Mouse (Mus musculus) MEL (cell line): ENCODE measurements around the gene Frmd4a. TPM values are rescaled to one million over a fixed set of nuclear protein-coding genes. Genes with fewer than 3 reads are reported as not detected.

ENCODE experiments used
- DNase-seq: peaks from one replicate; pipeline ENCODE4 v3.0.0; 2011; ENCODE audit warnings: low read depth, low spot score
- H3K27ac ChIP-seq: 2 replicates; pipeline ENCODE4 v1.5.1; 2012; ENCODE audit warnings: low read depth, mild to moderate bottlenecking, control low read depth, low read length, moderate library complexity; ENCODE audit not compliant: control insufficient read depth
- H3K27me3 ChIP-seq, 2 experiments: fragments of 150-350 bp in 1 of 2; sonication (generic) in 1 of 2; 2 replicates each; pipeline ENCODE4 v1.6.1; 2012; ENCODE audit warnings: low read length in 2 of 2, mild to moderate bottlenecking in 2 of 2, improper control_type of control experiment in 1 of 2, moderate library complexity in 1 of 2; ENCODE audit not compliant: insufficient read depth in 2 of 2, control insufficient read depth in 1 of 2
- H3K36me3 ChIP-seq, 2 experiments: 2 replicates each; pipeline ENCODE4 v1.6.1; 2012 to 2014; ENCODE audit warnings: low read length in 2 of 2, improper control_type of control experiment in 1 of 2, inconsistent platforms in 1 of 2, mild to moderate bottlenecking in 1 of 2; ENCODE audit not compliant: insufficient read depth in 2 of 2, control insufficient read depth in 1 of 2
- H3K4me1 ChIP-seq, 2 experiments: fragments of 150-350 bp in 1 of 2; sonication (generic) in 1 of 2; 2 replicates each; pipeline ENCODE4 v1.6.1; 2012; ENCODE audit warnings: low read length in 2 of 2, improper control_type of control experiment in 1 of 2, mild to moderate bottlenecking in 1 of 2; ENCODE audit not compliant: insufficient read depth in 2 of 2, control insufficient read depth in 1 of 2
- H3K4me3 ChIP-seq, 2 experiments: fragments of 150-350 bp in 1 of 2; sonication (generic) in 1 of 2; 2 replicates each; pipeline ENCODE4 v1.5.1; 2012; ENCODE audit warnings: low read depth in 2 of 2, low read length in 2 of 2, mild to moderate bottlenecking in 2 of 2, moderate library complexity in 2 of 2, control low read depth in 1 of 2, improper control_type of control experiment in 1 of 2; ENCODE audit not compliant: control insufficient read depth in 1 of 2, insufficient read depth in 1 of 2
- H3K79me2 ChIP-seq: 2 replicates; pipeline ENCODE4 v1.6.1; 2012; ENCODE audit warnings: mild to moderate bottlenecking, low read length, moderate library complexity; ENCODE audit not compliant: control insufficient read depth, poor library complexity, insufficient read depth
- H3K9ac ChIP-seq: 2 replicates; pipeline ENCODE4 v1.6.1; 2012; ENCODE audit warnings: low read depth, mild to moderate bottlenecking, control low read depth, low read length, moderate library complexity; ENCODE audit not compliant: control insufficient read depth, poor library complexity, severe bottlenecking
- H3K9me3 ChIP-seq: fragments of 150-350 bp; sonication (generic); replicated peaks from 2 replicates; pipeline ENCODE4 v1.6.1; 2012; ENCODE audit warnings: mild to moderate bottlenecking, low read length, improper control_type of control experiment, moderate library complexity; ENCODE audit not compliant: insufficient read depth
- CTCF ChIP-seq, 3 experiments: IDR thresholded peaks in 2 of 3; conservative IDR thresholded peaks in 1 of 3; 2 replicates each; pipeline ENCODE4 v1.5.1; 2011 to 2012; ENCODE audit warnings: low read length in 3 of 3, low read depth in 2 of 3, mild to moderate bottlenecking in 2 of 3, improper control_type of control experiment in 1 of 3, inconsistent platforms in 1 of 3, mixed read lengths in 1 of 3, moderate library complexity in 1 of 3; ENCODE audit not compliant: control insufficient read depth in 1 of 3, insufficient read depth in 1 of 3, poor library complexity in 1 of 3, severe bottlenecking in 1 of 3
- ELF1 ChIP-seq: IDR thresholded peaks from 2 replicates; pipeline ENCODE4 v1.6.1; 2014; ENCODE audit warnings: low read depth, mild to moderate bottlenecking, inconsistent platforms, low read length, improper control_type of control experiment, moderate library complexity
- EP300 ChIP-seq, 2 experiments: IDR thresholded peaks; 2 replicates each; pipeline ENCODE4 v1.6.1; 2011; ENCODE audit warnings: improper control_type of control experiment in 2 of 2, low read length in 2 of 2, low read depth in 1 of 2, mild to moderate bottlenecking in 1 of 2
- ETS1 ChIP-seq: IDR thresholded peaks from 2 replicates; pipeline ENCODE4 v1.6.1; 2012; ENCODE audit warnings: low read depth, mild to moderate bottlenecking, inconsistent platforms, low read length, improper control_type of control experiment, moderate library complexity
- GABPA ChIP-seq: IDR thresholded peaks from 2 replicates; pipeline ENCODE4 v1.6.1; 2012; ENCODE audit warnings: low read depth, mild to moderate bottlenecking, inconsistent platforms, low read length, improper control_type of control experiment, moderate library complexity
- HCFC1 ChIP-seq: IDR thresholded peaks from 2 replicates; pipeline ENCODE4 v1.6.1; 2012; ENCODE audit warnings: low read depth, mild to moderate bottlenecking, inconsistent platforms, low read length, improper control_type of control experiment, moderate library complexity
- MAFK ChIP-seq: IDR thresholded peaks from 2 replicates; pipeline ENCODE4 v1.6.1; 2011; ENCODE audit warnings: low read depth, mild to moderate bottlenecking, low read length, improper control_type of control experiment, borderline replicate concordance
- MAX ChIP-seq: IDR thresholded peaks from 2 replicates; pipeline ENCODE4 v1.6.1; 2011; ENCODE audit warnings: low read length, improper control_type of control experiment
- MAZ ChIP-seq: IDR thresholded peaks from 2 replicates; pipeline ENCODE4 v1.6.1; 2012; ENCODE audit warnings: low read depth, mild to moderate bottlenecking, inconsistent platforms, low read length, improper control_type of control experiment
- MEF2A ChIP-seq: IDR thresholded peaks from 2 replicates; pipeline ENCODE4 v1.6.1; 2014; ENCODE audit warnings: low read depth, mild to moderate bottlenecking, inconsistent platforms, low read length, improper control_type of control experiment; ENCODE audit not compliant: poor library complexity, insufficient replicate concordance, severe bottlenecking; ENCODE audit errors: extremely low read depth
- MXI1 ChIP-seq: IDR thresholded peaks from 2 replicates; pipeline ENCODE4 v1.6.1; 2011; ENCODE audit warnings: mild to moderate bottlenecking, low read depth, low read length, improper control_type of control experiment
- MYB ChIP-seq: IDR thresholded peaks from 2 replicates; pipeline ENCODE4 v1.6.1; 2011; ENCODE audit warnings: mild to moderate bottlenecking, low read depth, low read length, improper control_type of control experiment
- NRF1 ChIP-seq: IDR thresholded peaks from 2 replicates; pipeline ENCODE4 v1.6.1; 2014; ENCODE audit warnings: low read depth, mild to moderate bottlenecking, inconsistent platforms, low read length, improper control_type of control experiment, moderate library complexity; ENCODE audit not compliant: poor library complexity, insufficient read depth, severe bottlenecking
- POLR2A ChIP-seq, 2 experiments: IDR thresholded peaks; 2 replicates each; pipeline ENCODE4 v1.6.1; 2011 to 2012; ENCODE audit warnings: low read length in 2 of 2, mild to moderate bottlenecking in 2 of 2, control low read depth in 1 of 2, improper control_type of control experiment in 1 of 2, low read depth in 1 of 2, moderate library complexity in 1 of 2; ENCODE audit not compliant: control insufficient read depth in 1 of 2, insufficient read depth in 1 of 2, poor library complexity in 1 of 2
- POLR2AphosphoS2 ChIP-seq: IDR thresholded peaks from 2 replicates; pipeline ENCODE4 v1.6.1; 2011; ENCODE audit warnings: low read length, improper control_type of control experiment
- POLR2AphosphoS5 ChIP-seq: IDR thresholded peaks from 2 replicates; pipeline ENCODE4 v1.6.1; 2012; ENCODE audit warnings: low read depth, borderline replicate concordance, mild to moderate bottlenecking, inconsistent platforms, low read length, moderate library complexity, mixed read lengths
- RAD21 ChIP-seq: IDR thresholded peaks from 2 replicates; pipeline ENCODE4 v1.6.1; 2011; ENCODE audit warnings: mild to moderate bottlenecking, low read depth, low read length, improper control_type of control experiment
- RCOR1 ChIP-seq: IDR thresholded peaks from 2 replicates; pipeline ENCODE4 v1.6.1; 2012; ENCODE audit warnings: low read depth, mild to moderate bottlenecking, inconsistent platforms, low read length, improper control_type of control experiment
- SIN3A ChIP-seq: IDR thresholded peaks from 2 replicates; pipeline ENCODE4 v1.6.1; 2012; ENCODE audit warnings: low read length, improper control_type of control experiment, inconsistent platforms
- SMC3 ChIP-seq: IDR thresholded peaks from 2 replicates; pipeline ENCODE4 v1.6.1; 2011; ENCODE audit warnings: low read depth, low read length, improper control_type of control experiment
- TAL1 ChIP-seq: IDR thresholded peaks from 2 replicates; pipeline ENCODE4 v1.6.1; 2012; ENCODE audit warnings: mild to moderate bottlenecking, inconsistent platforms, low read length, moderate library complexity, mixed read lengths
- UBTF ChIP-seq: IDR thresholded peaks from 2 replicates; pipeline ENCODE4 v1.6.1; 2012; ENCODE audit warnings: low read depth, mild to moderate bottlenecking, inconsistent platforms, low read length, improper control_type of control experiment, moderate library complexity, borderline replicate concordance; ENCODE audit not compliant: insufficient read depth
- USF1 ChIP-seq: IDR thresholded peaks from 2 replicates; pipeline ENCODE4 v1.6.1; 2014; ENCODE audit warnings: low read depth, mild to moderate bottlenecking, inconsistent platforms, low read length, improper control_type of control experiment, moderate library complexity
- ZC3H11A ChIP-seq: IDR thresholded peaks from 2 replicates; pipeline ENCODE4 v1.6.1; 2012; ENCODE audit warnings: low read depth, mild to moderate bottlenecking, inconsistent platforms, low read length, improper control_type of control experiment
- ZNF384 ChIP-seq: IDR thresholded peaks from 2 replicates; pipeline ENCODE4 v1.6.1; 2012; ENCODE audit warnings: low read depth, mild to moderate bottlenecking, inconsistent platforms, low read length, improper control_type of control experiment
- polyA plus RNA-seq, 2 experiments: library from polyadenylated mRNA; stranded (reverse) in 1 of 2; unstranded in 1 of 2; fragments of >175 nt in 1 of 2; fragments of >200 nt in 1 of 2; gene quantifications; 2 replicates each; pipeline versions ENCODE4 v1.2.1 to v1.2.4; 2012; ENCODE audit warnings: low replicate concordance in 2 of 2, low read depth in 1 of 2; ENCODE audit not compliant: insufficient read length in 2 of 2, insufficient read depth in 1 of 2, missing spikeins in 1 of 2
- total RNA-seq: library from RNA; depleted of rRNA; stranded (reverse); fragments of 300-350 nt; gene quantifications from 2 replicates; pipeline ENCODE4 v1.2.3, GENCODE M21; 2012

Frmd4a gene
- total and polyA plus RNA-seq, 3 experiments = 6.4 to 14.4 TPM; not detected in 1

- TF ChIP-seq ETS1 (no peak), RAD21 (peak; percentile 77), UBTF (no peak), MAX (no peak), MYB (no peak), POLR2AphosphoS5 (no peak), POLR2A (IDR thresholded peaks at IDR 0.05; ENCODE audit: control insufficient read depth in 1 of 2, insufficient read depth in 1 of 2, low read depth in 1 of 2, low read length in 2 of 2, poor library complexity in 1 of 2) (no peak), MAZ (0 out of 2 replicates have a peak, but pooled peaks have one; percentile 49), ELF1 (no peak), SIN3A (no peak), TAL1 (no peak), CTCF (IDR thresholded peaks at IDR 0.05 in 2 of 3, conservative IDR thresholded peaks at IDR 0.05 in 1 of 3; ENCODE audit: control insufficient read depth in 1 of 3, insufficient read depth in 1 of 3, low read depth in 2 of 3, low read length in 3 of 3, poor library complexity in 1 of 3, severe bottlenecking in 1 of 3) (peak; percentile 57 to 88 (median 69)), ZC3H11A (peak; percentile 77), EP300 (IDR thresholded peaks at IDR 0.05; ENCODE audit: low read depth in 1 of 2, low read length in 2 of 2) (no peak), POLR2AphosphoS2 (no peak), NRF1 (no peak), ZNF384 (no peak), SMC3 (peak; percentile 97), MXI1 (no peak), RCOR1 (no peak), MEF2A (no peak), USF1 (no peak), MAFK (no peak), GABPA (no peak), HCFC1 (no peak)
- H3K79me2 ChIP-seq = no peaks in the 10 kb centered on the region
- DNase-seq = peak; percentile 66
- no peaks in the 10 kb centered on the region for H3K27me3 ChIP-seq
- no peaks in the 10 kb centered on the region for H3K4me1 ChIP-seq
- no peak overlapping the region for H3K9ac ChIP-seq
- H3K27ac ChIP-seq = no peak overlapping the region
- H3K4me3 ChIP-seq = no peak overlapping the region
- H3K9me3 ChIP-seq = no peaks in the 10 kb centered on the region
- H3K36me3 ChIP-seq = peaks cover 0 to 7% of the 10 kb centered on the region in 2 experiments; a peak in 1 of 4 replicates
Measured at GRCm38 (mm10) chr2:4601034-4601890, 583.7 kb downstream of the Frmd4a start.
